Mouse (Mus musculus) cerebellum, postnatal 14 days (tissue): Measurements from ENCODE around the gene Lin37.

Source experiments
- DNase-seq, 2 experiments: peaks; one replicate each; pipeline ENCODE4 v3.0.0; 2021; ENCODE audit warnings: mixed read lengths in 2 of 2

Lin37 gene

DNA sequence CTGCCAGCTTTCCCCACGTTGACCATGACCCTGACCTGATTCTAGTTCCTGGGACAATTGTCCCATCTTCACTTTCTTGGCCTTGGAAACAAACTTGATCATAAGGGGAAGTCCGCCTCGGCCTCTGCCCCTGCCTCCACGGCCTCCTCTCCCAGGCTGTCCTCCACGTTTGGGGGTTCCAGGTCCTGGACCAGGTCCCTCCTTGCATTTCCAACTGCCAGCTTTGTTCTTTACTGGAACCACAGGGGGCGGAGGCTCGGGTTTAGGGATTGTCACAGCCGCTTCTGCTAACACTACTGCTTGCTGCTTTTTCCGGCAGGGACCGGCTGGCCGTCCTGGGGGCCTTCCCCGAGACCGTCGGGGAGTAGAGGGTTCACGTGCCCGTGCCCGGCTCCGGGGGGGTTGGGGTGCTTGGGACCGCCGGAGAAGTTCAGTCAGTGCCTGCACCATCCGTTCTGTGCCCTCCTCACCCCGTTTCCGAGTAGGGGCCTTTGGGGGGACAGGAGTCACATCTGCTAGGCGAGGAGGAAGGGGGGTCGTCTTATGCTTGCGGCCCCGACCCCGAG, 26.9 kb upstream of the Lin37 start:
- DNase-seq: peak in 1 of 2 experiments; percentile 40

DNA sequence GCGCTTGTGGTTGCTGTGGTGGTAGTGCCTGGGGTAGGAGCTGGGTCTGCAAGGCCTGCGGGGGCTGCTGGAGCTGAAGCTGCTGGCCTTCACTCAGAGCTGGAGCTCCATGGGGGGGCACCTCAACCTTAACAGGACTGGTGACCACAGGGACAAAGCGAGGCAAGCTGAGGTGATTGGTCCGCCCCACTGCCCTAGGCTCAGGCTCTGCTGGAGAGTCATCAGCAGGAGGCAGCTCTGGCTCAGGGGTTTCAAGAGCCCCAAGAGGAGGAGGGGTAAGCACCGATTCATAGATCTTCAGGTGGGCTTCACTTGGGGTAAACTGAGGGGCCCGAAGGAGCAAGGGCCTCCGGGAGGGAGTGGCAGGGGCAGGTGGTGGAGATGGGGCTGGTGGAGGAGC, 25.5 kb upstream of the Lin37 start:
- DNase-seq: no peak

DNA sequence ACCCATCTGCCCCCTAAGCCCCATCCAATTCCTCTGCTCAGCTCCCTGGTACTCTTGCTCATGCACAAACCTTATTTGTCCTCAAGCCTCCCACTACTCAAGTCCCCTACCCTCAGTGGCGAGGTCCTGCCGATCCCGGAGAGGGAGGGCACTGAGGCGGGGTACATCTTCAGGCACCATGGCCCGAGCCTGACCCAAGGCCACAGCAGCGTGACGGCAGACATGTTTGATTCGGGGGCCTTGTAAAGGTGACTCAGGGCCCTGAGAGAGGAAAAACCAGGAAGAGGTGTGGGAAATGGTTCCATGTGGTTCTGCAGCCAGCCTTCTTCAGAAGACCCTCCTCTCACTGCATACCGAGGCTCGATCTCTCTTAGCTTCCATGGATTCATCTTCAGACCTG, 24.7 kb upstream of the Lin37 start:
- no peak for DNase-seq

DNA sequence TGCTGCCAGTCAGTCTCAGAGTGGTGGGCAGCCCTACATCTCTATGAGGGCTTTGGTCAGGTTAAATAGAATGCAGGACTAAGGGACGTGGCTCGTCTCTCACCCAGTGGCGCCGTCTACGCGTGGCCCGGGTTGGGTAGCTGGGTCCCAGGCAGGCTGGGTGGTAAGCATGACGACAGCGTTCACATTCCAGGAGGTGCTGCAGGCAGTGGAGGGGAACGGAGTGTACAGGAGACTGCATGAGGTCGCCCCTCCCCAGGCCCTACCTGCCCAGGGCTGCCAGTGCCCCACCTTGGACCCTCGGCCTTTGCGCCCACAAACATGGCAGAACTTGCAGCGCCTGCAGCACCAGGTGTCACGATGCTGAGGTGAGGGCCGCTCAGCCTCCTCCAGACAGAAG, 21.9 kb upstream of the Lin37 start:
- DNase-seq: peak in 1 of 2 experiments; percentile 10

DNA sequence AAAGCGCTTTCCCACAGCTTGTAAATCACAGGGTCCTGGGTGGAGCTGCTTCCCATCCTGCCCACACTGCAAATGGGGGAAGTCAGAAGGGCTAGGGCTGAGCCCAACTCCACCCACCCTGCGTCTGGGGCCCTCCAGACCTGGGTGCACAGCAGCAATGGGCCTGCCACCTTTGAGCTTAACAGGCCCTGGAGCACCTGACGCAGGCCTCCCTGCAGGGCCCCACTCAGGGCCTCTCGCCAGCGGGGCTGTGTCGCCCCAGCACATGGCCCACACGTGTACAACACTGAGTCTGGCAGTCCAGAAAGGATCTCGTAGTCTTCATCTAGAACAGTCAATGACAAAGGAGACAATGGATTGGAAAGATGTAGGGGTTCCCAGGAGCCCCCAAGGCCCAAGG, 20.3 kb upstream of the Lin37 start:
- DNase-seq: no peak

DNA sequence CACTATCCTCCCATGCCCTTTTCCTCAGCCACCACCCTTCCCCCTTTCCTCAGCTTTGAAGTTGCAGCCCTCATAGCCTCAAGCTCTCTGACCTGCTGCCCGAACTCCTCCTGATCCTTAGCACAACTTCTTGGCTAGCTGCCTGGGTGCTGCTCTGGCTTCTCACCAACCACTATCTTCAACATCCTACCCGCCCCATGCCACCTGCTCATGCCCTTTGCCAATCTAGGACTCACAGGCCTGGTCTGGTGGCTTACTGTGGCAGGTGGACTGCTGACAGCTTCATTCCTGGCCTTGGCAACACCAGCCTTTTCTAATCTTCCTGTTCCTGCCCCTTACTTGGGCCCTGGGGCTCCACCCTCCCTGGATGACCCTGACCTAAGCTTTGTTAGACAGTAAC, 13.3 kb upstream of the Lin37 start:
- DNase-seq: peak; percentile 86 to 90

DNA sequence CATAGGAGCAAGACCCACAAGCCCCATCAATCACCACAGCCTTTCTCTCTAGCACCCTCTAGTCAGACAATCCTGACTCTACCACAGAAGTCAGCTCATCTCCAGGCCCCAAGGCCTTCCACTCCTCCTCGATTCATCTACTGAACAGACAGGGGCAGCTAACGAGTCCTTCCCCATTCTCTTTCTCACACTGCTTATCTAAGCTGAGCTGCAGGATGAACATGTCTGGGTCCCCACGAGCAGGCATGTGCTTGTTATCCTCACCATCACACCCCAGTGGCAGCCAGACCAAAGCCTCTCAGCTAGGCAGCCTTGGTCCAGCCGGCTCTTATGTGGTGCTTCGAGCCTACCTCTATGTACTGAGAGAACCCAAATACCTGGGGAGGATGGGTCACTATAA, 12.8 kb upstream of the Lin37 start:
- DNase-seq: no peak

DNA sequence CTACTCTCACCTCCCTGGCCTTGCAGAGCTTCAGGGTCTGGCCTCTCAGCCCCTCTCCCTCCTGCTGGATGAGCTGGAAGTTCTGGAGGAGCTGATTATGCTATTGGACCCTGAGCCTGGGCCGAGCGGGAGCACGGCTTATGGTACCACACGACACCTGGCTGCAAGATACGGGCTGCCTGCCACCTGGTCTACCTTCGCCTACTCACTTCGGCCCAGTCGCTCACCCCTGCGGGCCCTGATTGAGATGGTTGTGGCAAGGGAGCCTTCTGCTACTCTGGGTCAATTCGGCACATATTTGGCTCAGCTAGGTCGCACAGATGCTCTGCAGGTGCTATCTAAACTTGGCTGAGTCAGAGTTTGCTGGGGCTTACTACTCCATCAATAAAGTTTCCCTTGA, 7.9 kb upstream of the Lin37 start:
- DNase-seq: no peak

DNA sequence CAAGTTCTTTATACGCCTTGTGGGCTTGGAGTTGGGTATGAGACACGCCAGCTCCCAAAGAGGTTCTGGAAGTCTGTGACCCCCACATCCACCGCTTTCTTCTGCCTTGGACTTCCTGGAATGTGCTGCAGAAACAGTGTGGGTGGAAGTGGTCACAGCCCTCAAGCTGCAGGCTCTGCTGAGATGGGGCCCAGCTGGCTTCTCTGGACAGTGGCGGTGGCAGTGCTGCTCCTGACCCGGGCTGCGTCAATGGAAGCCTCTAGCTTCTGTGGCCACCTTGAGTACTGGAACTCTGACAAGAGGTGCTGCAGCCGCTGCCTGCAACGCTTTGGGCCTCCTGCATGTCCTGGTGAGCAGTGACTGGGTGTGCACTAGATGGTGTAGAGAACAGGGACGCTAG, 6.4 kb upstream of the Lin37 start:
- DNase-seq: no peak

DNA sequence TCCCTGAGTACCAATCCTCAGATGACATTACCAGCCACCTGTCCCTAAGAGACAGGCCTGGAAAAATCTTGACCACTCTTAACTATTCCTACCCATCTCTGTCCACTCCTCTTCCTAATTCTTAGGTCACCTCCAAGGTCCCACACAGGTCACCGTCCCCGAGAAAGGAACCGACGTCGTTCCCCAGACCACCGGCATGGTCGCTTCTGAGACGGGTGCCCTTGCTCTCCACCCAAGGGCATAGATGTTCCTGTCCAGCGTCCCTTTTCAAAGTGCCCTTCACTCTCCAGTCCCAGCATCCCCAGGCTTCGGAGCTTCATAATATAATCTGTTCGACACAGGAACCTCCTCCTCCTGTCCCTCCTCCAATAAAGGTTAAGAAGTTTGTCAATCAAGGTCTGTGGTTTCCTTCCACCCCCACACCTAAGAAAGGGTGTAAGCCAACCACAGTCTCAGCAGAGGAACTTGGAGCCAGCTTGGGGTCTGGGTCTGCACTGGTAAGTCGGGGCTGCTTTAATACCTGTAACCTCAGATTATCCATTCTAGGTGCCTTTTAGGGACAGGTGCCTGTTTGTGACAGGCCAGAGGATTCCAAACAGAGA, 5.4 kb upstream of the Lin37 start, which contains the start of gene Igflr1:
Gene Igflr1, plus strand, starts transcription at position 458 of the 602 bp plus-strand sequence.
- DNase-seq: no peak

DNA sequence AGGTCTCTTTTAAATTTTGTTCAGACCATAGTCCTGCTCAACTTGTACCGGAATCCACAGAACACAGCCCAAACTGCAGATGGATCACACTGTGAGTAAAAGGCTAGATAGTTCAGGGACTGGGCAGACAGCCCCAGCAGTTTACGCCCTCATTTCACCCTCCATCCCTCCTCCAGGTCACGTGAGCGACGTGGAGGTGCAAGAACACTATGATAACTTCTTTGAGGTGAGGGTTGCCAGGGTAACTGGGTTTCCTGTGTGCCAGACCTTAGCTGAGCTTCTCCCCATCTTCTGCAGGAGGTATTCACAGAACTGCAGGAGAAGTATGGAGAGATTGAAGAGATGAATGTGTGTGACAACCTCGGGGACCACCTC, 4.3 kb upstream of the Lin37 start:
- DNase-seq: no peak

DNA sequence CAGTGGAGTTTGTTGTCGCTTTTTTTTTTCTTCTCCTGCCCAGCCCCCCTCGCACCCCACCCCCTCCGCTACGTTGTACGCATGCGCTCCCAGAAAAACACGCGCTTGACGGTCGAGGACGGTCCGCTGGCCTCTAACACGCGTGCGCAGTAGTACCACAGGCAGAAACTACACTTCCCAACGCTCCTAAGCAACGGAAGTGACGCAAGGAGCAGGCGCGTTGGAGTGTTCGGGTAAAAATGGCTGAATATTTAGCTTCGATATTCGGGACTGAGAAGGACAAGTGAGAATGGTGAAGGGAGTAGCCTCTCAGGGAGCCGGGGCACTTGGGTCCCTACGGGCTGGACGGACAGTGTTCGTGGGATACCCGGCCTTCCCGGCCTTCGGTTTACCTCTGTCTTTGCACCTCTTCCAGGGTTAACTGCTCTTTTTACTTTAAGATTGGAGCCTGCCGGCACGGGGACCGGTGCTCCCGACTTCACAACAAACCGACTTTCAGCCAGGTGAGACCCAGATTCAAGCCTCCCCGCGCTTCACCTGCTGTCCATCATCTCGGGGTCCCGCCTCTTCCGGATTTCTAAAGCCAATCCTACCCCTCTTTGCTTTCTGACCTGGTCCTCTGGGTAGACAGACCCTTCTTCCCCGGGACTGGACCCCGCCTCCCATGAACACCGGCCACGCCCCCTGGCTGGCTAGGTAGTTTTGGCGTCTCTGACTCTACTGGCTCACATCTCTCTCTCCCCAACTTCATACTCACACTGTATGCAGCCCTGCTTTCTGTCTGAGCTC, 3.7 kb upstream of the Lin37 start, which contains the start of the genes U2af1l4, Gm49396 and Psenen:
Gene U2af1l4, plus strand, starts transcription at position 185 of the 789 bp plus-strand sequence.
Gene Gm49396, plus strand, starts transcription at position 228 of the 789 bp plus-strand sequence.
Gene Psenen, minus strand, starts transcription at position 511 of the 789 bp plus-strand sequence.
- peak; percentile 97 to 98 for DNase-seq

DNA sequence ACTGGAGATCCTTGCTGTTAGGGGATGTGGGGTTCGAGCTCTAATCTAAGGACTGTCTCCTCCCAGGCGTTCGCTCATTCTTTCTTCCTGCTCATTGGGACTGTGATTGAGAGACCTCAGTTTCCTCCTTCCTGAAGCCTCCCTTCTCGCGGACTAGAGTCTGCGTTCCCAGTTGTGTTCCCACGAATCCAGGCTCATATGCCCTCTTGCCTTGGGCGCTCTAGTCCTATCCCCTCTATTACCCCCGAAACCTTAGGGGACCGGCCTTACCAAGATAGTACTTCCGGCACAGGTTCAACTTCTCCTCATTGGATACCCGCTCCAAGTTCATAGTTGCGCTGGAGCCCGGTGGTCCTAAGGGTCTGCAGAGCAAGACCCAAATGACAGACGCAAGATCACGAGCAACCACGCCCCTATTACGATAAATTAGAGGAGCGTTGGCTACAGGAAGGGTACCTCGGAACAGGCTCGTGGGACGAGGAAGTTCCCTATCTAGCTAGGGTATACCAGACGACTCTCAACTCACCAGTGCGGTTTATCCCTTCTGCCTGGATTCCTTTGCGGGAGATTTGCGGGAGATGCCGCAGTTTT, 3.0 kb upstream of the Lin37 start:
- no peak for DNase-seq

DNA sequence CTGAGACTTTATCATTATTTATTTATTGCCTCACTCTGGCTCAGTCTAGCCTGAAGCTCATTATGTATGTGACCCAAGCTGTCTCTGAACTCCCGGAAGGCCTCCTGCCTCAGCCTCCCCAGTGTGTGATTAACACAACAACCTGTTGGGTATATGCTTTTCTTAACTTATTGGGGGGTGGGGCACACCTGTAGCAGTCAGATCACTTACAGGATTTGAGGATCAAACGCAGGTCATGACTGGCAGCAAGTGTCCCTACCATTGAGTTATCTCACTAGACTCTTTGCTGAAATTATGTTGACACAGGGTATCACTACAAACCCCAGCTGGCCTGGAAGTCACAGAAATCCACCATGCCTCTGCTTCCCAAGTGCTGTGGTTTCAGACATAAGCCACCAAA, 658 bp upstream of the Lin37 start:
- DNase-seq: no peak

DNA sequence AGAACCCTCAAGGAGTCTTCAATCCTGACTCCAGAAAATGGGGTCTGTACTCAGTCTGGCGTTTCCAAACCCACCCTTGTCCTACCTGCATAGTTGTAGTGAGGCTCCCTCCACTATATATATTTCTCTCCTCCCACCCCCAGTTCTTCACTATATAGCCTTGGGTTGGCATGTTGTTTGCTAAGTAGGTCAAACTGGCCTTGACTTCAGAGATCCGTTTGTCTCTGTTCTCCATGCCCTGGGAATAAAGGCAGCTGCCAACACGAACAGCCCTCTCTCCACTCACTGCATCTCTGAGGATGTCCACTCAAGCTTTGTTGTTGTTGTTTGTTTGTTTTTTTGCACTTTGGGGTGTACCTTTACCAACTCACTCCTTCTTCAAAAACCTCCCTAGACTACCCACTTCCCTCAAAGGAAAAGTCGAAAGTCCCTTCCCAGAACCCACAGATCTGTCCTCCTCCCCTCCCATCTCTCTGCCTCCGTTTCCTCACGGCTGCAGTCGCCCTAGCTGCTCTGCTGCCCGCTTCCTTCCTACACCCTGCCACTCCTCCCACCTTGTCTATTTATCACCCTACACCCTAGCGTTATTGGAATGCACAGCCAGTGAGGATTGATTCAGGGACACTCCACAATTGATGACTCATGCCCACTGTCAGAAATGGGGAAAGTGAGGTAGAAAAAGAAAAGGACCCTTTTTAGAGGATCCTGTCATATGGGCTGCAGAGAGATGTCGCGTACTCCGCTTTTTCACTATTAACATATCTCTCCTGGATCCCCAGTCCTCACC, 789 bp downstream of the Lin37 start:
- no peak for DNase-seq

DNA sequence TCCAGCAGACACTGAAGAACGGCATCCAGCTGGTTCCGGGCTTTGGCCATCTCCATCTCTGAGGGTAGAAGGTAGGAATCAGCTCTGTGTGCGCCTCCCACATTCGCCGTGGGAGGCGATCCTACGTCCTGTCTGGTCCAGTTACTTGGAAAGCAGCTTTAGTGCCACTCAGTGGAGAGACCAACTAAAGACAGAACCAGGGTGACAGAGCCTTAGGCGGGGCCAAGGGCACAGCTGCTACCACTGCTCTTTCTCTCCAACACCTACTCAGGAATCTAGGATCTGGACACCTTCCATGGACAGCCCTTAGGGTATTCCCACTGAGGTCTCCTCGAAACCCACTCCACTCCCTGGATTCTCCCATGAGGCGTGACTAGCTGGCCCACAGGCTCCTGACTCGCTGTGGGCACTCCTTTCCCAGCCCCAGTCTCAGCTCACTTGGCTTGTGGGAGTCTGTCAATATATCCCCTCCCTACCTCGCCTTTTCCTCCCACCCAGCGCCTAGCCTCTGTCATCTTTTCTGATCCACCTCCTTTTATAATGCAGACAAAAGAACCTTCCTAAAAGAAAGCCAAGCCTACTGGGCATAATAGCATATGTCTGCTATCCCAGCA, 1.6 kb downstream of the Lin37 start:
- no peak for DNase-seq

DNA sequence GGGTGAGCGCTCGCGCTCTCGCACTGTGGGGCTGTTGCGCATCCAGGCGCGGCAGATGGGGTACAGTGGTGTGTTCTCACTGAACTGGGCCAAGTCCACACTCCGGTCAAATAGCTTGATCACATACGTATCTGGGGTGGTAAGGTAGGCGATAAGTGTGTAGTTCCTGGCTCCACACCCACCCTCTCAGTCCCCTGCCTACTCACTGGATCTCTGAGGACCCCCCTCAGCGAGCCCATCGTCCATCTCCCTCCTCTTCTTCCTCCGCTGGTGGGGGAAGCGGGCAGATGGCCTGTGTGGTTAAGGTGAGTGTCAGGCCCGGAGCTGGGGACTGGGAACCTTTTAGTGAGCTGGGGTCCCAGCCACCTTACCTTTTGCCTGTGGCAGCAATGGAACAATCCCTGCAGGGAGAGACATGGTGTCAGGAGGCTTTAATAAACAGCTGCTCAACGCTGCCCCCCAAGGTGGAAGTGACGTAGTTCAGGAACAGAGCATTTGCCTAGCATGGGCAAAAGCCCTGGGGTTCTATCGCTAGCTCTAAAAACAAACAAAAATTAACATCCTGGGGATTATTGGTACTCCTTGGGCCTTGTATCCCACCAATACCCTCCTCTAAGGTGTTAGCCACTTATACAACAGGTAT, 2.6 kb downstream of the Lin37 start:
- DNase-seq: peak in 1 of 2 experiments; percentile 59

DNA sequence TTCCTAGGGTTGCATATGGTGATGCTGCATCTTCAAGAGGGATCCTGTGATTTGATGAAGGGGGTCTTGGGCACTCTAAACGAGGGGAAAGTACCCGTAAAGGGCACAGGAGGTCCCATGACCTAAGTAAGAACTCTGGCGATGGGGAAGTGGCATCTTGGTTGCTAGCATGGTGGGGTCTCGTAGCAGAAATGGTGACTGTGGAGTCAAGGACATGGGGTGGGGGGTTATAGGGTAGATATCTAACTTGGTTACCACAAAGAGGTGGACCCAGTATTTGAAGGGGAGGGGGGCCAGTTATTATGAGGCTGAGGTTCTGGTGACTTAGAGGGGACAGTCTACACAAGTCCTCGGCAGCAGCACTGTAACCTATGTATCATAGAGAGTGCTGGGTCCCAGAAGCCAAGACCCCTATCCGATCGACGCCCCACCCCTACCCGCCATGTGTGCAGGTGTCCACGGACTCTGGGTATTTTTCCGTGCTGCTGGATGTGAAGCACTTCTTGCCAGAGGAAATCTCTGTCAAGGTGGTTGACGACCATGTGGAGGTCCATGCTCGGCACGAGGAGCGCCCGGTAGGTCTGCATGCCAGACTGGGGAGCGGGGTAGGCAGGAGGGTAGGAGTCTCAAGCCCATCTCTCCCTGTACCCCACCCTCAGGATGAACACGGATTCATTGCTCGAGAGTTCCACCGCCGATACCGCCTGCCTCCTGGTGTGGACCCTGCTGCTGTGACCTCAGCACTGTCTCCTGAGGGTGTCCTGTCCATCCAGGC, 5.6 kb downstream of the Lin37 start:
- no peak for DNase-seq

DNA sequence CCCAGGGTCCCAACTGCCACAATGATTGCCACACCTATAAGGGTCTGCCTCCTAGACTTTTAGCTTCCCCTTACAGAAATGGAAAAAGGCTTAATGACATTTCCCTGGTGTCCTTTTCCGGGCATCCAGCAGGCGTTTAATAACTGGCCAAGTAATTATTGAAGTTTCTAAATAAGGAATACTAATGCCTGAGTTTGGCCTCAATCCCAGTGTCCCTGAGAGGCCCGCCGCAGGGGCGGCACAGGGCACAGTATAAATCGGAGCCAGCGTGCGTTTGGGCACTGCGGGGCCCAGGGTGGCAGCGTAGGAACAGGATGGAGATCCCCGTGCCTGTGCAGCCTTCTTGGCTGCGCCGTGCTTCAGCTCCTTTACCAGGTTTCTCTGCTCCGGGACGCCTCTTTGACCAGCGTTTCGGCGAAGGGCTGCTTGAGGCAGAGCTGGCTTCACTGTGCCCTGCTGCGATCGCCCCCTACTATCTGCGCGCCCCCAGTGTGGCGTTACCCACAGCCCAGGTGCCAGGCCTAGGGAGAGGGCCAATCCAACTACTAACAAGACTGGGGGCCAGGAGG, 6.5 kb downstream of the Lin37 start:
- DNase-seq: peak; percentile 69 to 76
